Mouse (Mus musculus) kidney, adult 2 months (tissue): ENCODE measurements around the gene Nup153. TPM values are rescaled to one million over a fixed set of nuclear protein-coding genes. Genes with fewer than 3 reads are reported as not detected.

Experiments
- DNase-seq: peaks from one replicate; pipeline ENCODE4 v3.0.0; 2021
- H3K27ac ChIP-seq: fragments of 200-500 bp; 2 replicates; pipeline ENCODE4 v1.5.1; 2012; ENCODE audit warnings: low read depth, low read length, control low read depth, inconsistent platforms; ENCODE audit not compliant: insufficient read depth
- H3K27me3 ChIP-seq: fragments of 200-500 bp; replicated peaks from 2 replicates; pipeline ENCODE4 v1.6.1; 2012; ENCODE audit warnings: mild to moderate bottlenecking, moderate library complexity, low read length, inconsistent platforms; ENCODE audit not compliant: control insufficient read depth, insufficient read depth
- H3K36me3 ChIP-seq: fragments of 200-500 bp; 2 replicates; pipeline ENCODE4 v1.6.1; 2012; ENCODE audit warnings: mild to moderate bottlenecking, moderate library complexity, low read length, inconsistent platforms; ENCODE audit not compliant: control insufficient read depth, insufficient read depth
- H3K4me1 ChIP-seq: fragments of 200-500 bp; 2 replicates; pipeline ENCODE4 v1.6.1; 2011; ENCODE audit warnings: low read length; ENCODE audit not compliant: control insufficient read depth, insufficient read depth
- H3K4me3 ChIP-seq: fragments of 200-500 bp; 2 replicates; pipeline ENCODE4 v1.5.1; 2011; ENCODE audit warnings: mild to moderate bottlenecking, low read depth, low read length, control low read depth; ENCODE audit not compliant: insufficient read depth
- CTCF ChIP-seq: fragments of 200-500 bp; conservative IDR thresholded peaks from 2 replicates; pipeline ENCODE4 v1.5.1; 2011; ENCODE audit warnings: low read depth, mild to moderate bottlenecking, control low read depth, low read length, moderate library complexity, mixed read lengths; ENCODE audit not compliant: insufficient read depth, insufficient read length
- POLR2A ChIP-seq: fragments of 200-500 bp; IDR thresholded peaks from one replicate; pipeline ENCODE4 v1.6.1; 2011; ENCODE audit warnings: low read depth, low read length, control low read depth
- whole genome bisulfite sequencing: fragments of 180-500 bp; shearing (Covaris S2); methylation state at CpG from one replicate; pipeline ENCODE4 v1.1.7; 2018; 5-methylcytosine and 5-hydroxymethylcytosine counted together
- polyA plus RNA-seq: library from polyadenylated mRNA; depleted of rRNA; stranded (reverse); fragments of >200 nt; gene quantifications from 2 replicates; pipeline ENCODE4 v1.2.3, GENCODE M21; 2012; rRNA removed

The Nup153 gene
- polyA plus RNA-seq, 1 experiment: 38.2 TPM

- WGBS: 44% methylated on average over 18 of the region's 18 CpGs
- Histone ChIP-seq H3K4me1 (no peaks in the 10 kb centered on the region), H3K27ac (no peak overlapping the region), H3K4me3 (no peak overlapping the region), H3K27me3 (no peaks in the 10 kb centered on the region), H3K36me3 (no peaks in the 10 kb centered on the region)
- DNase-seq: no peak
- no peak for TF ChIP-seq CTCF
Measured at GRCm38 (mm10) chr13:46633320-46634132, 94.2 kb downstream of the Nup153 start.

DNA sequence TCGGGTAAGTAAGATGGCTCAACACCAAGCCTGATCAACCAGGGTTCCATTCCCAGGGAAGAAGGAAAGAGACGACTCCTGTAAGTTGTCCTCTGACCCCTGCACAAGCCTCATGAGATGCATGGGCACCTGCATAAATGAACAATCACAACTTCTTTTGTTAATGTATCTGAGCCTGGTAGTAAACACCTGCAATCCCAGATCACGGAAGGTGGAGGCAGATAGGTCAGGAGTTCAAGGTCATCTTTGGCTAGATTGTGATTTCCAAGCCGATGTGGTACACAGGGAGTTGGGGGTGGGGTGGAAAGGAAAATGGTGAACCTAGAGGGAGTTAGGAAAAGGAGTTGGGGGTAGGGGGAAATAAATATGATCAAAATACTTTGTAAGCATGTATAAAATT is 94.9 kb downstream of the Nup153 start:
- Histone ChIP-seq H3K36me3 (no peaks in the 10 kb centered on the region), H3K4me1 (no peaks in the 10 kb centered on the region), H3K4me3 (no peak overlapping the region), H3K27ac (no peak overlapping the region), H3K27me3 (no peaks in the 10 kb centered on the region)
- WGBS: 52% methylated on average over 4 of the region's 4 CpGs
- DNase-seq: no peak
- TF ChIP-seq POLR2A (no peak), CTCF (no peak)

Other genes with a start within 250 kb of the Nup153 start
- 1.7 and 3.2 TPM in 2 replicates for gene Cap2, start 226.1 kb downstream of the Nup153 start, polyA plus RNA-seq
- gene Fam8a1, start 58.4 kb downstream of the Nup153 start, polyA plus RNA-seq: 20.4 and 21.5 TPM in 2 replicates
- gene Kif13a, start 201.9 kb upstream of the Nup153 start, polyA plus RNA-seq: 16.4 and 17.4 TPM in 2 replicates